Mouse (Mus musculus): Measurements from ENCODE around the gene Galns. TPM values are rescaled to one million over a fixed set of nuclear protein-coding genes. Genes with fewer than 3 reads are reported as not detected.
A peak's percentile ranks its signal among the peaks of the same experiment; 100 is the strongest.

Galns gene
- polyA plus RNA-seq, 1 experiment: 20.4 TPM

DNA sequence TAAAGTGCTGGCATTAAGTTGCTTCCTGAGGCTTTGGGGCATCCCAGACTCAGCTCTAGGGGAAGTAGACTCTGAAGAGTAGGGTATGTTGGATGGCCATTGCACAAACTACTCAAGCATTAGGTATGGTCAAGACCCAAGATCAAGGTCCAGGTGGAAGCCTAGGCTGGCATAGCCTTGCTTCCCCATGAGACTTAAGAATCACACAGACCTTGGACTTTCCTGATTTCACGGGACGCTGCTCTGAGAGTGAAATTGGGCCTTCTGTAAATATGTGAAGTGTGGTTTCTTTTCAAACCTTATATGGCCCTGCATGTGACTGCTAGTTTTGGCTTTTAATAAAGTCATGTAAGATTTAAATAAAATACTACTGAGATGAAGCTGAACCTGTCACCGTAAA lies 38.5 kb downstream of the Galns start:
- TF ChIP-seq CTCF (IDR thresholded peaks at IDR 0.05; ENCODE audit: extremely low read depth, insufficient read length, insufficient replicate concordance, low read depth, low read length): no peak
- TF ChIP-seq POLR2A (IDR thresholded peaks at IDR 0.05; ENCODE audit: low read depth, low read length): no peak
- H3K36me3 ChIP-seq (ENCODE audit: control insufficient read depth, insufficient read depth, low read length): peaks cover 20% of the 10 kb centered on the region
- peak overlapping the region; percentile 91; the same call in 1 of the 2 replicates for H3K27ac ChIP-seq (ENCODE audit: insufficient read depth, low read depth, low read length)
- no peaks in the 10 kb centered on the region for H3K27me3 ChIP-seq (ENCODE audit: control insufficient read depth, insufficient read depth, low read length)
- no peak overlapping the region for H3K4me3 ChIP-seq (ENCODE audit: low read depth, low read length)
- peaks cover 37% of the 10 kb centered on the region for H3K4me1 ChIP-seq (ENCODE audit: control insufficient read depth, insufficient read depth, insufficient read length, low read length)
- 61% methylated on average over 3 of the region's 3 CpGs for WGBS

DNA sequence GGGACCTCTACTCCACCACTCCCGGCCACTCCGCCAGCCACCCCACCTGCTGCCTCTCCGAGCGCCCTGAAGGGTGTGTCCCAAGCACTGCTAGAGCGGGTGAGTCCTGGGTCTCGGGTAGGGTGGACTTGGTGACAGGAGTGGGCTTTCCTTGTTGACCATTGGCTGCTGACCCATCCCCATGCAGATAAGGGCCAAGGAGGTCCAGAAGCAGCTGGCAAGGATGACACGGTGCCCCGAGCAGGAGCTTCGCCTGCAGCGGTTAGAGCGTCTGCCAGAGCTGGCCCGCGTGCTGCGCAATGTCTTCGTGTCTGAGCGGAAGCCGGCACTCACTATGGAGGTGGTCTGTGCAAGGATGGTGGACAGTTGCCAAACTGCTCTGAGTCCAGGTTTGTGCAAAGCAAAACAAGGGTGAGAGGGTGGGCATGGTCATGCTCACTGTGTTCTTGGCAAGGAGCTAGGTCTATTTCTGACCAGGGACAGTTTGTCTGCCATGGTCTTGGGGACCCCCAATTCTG lies 39.5 kb downstream of the Galns start:
- peaks cover 20% of the 10 kb centered on the region for H3K36me3 ChIP-seq (ENCODE audit: control insufficient read depth, insufficient read depth, low read length)
- TF ChIP-seq POLR2A (IDR thresholded peaks at IDR 0.05; ENCODE audit: low read depth, low read length) (no peak), CTCF (IDR thresholded peaks at IDR 0.05; ENCODE audit: extremely low read depth, insufficient read length, insufficient replicate concordance, low read depth, low read length) (no peak)
- no peak overlapping the region for H3K27ac ChIP-seq (ENCODE audit: insufficient read depth, low read depth, low read length)
- 89% methylated on average over 17 of the region's 17 CpGs for WGBS
- no peak overlapping the region for H3K4me3 ChIP-seq (ENCODE audit: low read depth, low read length)
- no peaks in the 10 kb centered on the region for H3K27me3 ChIP-seq (ENCODE audit: control insufficient read depth, insufficient read depth, low read length)
- H3K4me1 ChIP-seq (ENCODE audit: control insufficient read depth, insufficient read depth, insufficient read length, low read length): peaks cover 36% of the 10 kb centered on the region

DNA sequence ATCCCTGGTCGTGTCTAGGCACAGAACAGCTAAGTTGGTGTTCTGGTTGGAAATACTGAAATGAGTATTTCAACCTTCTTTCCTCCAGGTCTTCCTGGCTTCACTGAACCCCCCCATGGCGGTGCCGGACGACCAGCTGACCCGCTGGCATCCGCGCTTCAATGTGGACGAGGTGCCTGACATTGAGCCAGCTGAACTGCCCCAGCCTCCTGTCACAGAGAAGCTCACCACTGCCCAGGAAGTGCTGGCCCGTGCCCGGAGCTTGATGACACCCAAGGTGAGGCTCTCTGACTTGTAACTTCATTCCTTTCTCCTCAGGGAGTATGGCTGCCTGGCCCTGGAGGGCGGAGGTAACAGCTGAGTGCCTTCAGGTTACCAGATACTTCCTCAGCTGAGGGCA lies 40.1 kb downstream of the Galns start:
- Histone ChIP-seq H3K4me3 (ENCODE audit: low read depth, low read length) (no peak overlapping the region), H3K27me3 (ENCODE audit: control insufficient read depth, insufficient read depth, low read length) (no peaks in the 10 kb centered on the region), H3K4me1 (ENCODE audit: control insufficient read depth, insufficient read depth, insufficient read length, low read length) (peaks cover 40% of the 10 kb centered on the region), H3K27ac (ENCODE audit: insufficient read depth, low read depth, low read length) (no peak overlapping the region), H3K36me3 (ENCODE audit: control insufficient read depth, insufficient read depth, low read length) (peaks cover 20% of the 10 kb centered on the region)
- TF ChIP-seq POLR2A (IDR thresholded peaks at IDR 0.05; ENCODE audit: low read depth, low read length): no peak
- 90% methylated on average over 11 of the region's 11 CpGs for WGBS

GRCm38 (mm10) chr8:122569996-122570395 lies 41.3 kb downstream of the Galns start:
- Histone ChIP-seq H3K4me3 (ENCODE audit: low read depth, low read length) (no peak overlapping the region), H3K27ac (ENCODE audit: insufficient read depth, low read depth, low read length) (no peak overlapping the region), H3K36me3 (ENCODE audit: control insufficient read depth, insufficient read depth, low read length) (peaks cover 20% of the 10 kb centered on the region), H3K27me3 (ENCODE audit: control insufficient read depth, insufficient read depth, low read length) (no peaks in the 10 kb centered on the region), H3K4me1 (ENCODE audit: control insufficient read depth, insufficient read depth, insufficient read length, low read length) (peaks cover 33% of the 10 kb centered on the region)
- WGBS: 93% methylated on average over 16 of the region's 16 CpGs
- no peak for TF ChIP-seq CTCF (IDR thresholded peaks at IDR 0.05; ENCODE audit: extremely low read depth, insufficient read length, insufficient replicate concordance, low read depth, low read length)
- no peak for TF ChIP-seq POLR2A (IDR thresholded peaks at IDR 0.05; ENCODE audit: low read depth, low read length)

DNA sequence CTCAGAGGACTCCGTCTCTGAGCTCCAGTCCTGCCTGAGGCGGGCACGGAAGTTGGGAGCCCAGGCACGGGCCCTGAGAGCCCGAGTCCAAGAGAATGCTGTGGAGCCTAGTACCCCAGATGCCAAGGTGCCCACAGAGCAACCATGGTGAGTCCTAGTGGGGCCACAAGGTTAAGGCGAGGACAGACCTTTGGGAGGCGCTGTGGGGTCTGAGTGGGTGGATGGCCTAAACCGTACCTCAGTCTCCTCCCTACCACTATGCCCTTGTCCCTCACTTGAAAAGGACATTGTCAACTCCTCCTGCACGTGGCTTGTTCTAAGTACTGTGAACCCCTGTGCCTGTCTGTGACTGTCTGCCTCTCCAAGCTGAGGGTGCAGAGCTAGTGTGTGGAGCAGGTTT lies 41.9 kb downstream of the Galns start:
- no peak for TF ChIP-seq CTCF (IDR thresholded peaks at IDR 0.05; ENCODE audit: extremely low read depth, insufficient read length, insufficient replicate concordance, low read depth, low read length)
- no peak for TF ChIP-seq POLR2A (IDR thresholded peaks at IDR 0.05; ENCODE audit: low read depth, low read length)
- H3K4me1 ChIP-seq (ENCODE audit: control insufficient read depth, insufficient read depth, insufficient read length, low read length): peaks cover 30% of the 10 kb centered on the region
- no peak overlapping the region for H3K27ac ChIP-seq (ENCODE audit: insufficient read depth, low read depth, low read length)
- H3K4me3 ChIP-seq (ENCODE audit: low read depth, low read length): peak overlapping the region; percentile 47
- peaks cover 20% of the 10 kb centered on the region for H3K36me3 ChIP-seq (ENCODE audit: control insufficient read depth, insufficient read depth, low read length)
- WGBS: 55% methylated on average over 9 of the region's 9 CpGs
- H3K27me3 ChIP-seq (ENCODE audit: control insufficient read depth, insufficient read depth, low read length): no peaks in the 10 kb centered on the region

- Histone ChIP-seq H3K27me3 (ENCODE audit: control insufficient read depth, insufficient read depth, low read length) (no peaks in the 10 kb centered on the region), H3K4me1 (ENCODE audit: control insufficient read depth, insufficient read depth, insufficient read length, low read length) (peaks cover 30% of the 10 kb centered on the region), H3K36me3 (ENCODE audit: control insufficient read depth, insufficient read depth, low read length) (peaks cover 20% of the 10 kb centered on the region), H3K27ac (ENCODE audit: insufficient read depth, low read depth, low read length) (no peak overlapping the region), H3K4me3 (ENCODE audit: low read depth, low read length) (peak overlapping the region; percentile 47)
- 23% methylated on average over 10 of the region's 10 CpGs for WGBS
- TF ChIP-seq CTCF (IDR thresholded peaks at IDR 0.05; ENCODE audit: extremely low read depth, insufficient read length, insufficient replicate concordance, low read depth, low read length) (no peak), POLR2A (IDR thresholded peaks at IDR 0.05; ENCODE audit: low read depth, low read length) (no peak)
Observed at GRCm38 (mm10) chr8:122568881-122569309, 42.4 kb downstream of the Galns start.

GRCm38 (mm10) chr8:122568109-122568504 lies 43.2 kb downstream of the Galns start:
- peaks cover 24% of the 10 kb centered on the region for H3K4me1 ChIP-seq (ENCODE audit: control insufficient read depth, insufficient read depth, insufficient read length, low read length)
- H3K27me3 ChIP-seq (ENCODE audit: control insufficient read depth, insufficient read depth, low read length): no peaks in the 10 kb centered on the region
- no peak for TF ChIP-seq POLR2A (IDR thresholded peaks at IDR 0.05; ENCODE audit: low read depth, low read length)
- TF ChIP-seq CTCF (IDR thresholded peaks at IDR 0.05; ENCODE audit: extremely low read depth, insufficient read length, insufficient replicate concordance, low read depth, low read length): no peak
- peak overlapping the region; percentile 65 for H3K27ac ChIP-seq (ENCODE audit: insufficient read depth, low read depth, low read length)
- H3K4me3 ChIP-seq (ENCODE audit: low read depth, low read length): peak overlapping the region; percentile 88
- peaks cover 20% of the 10 kb centered on the region for H3K36me3 ChIP-seq (ENCODE audit: control insufficient read depth, insufficient read depth, low read length)
- WGBS: under 1% methylated on average over 34 of the region's 34 CpGs
